Mouse (Mus musculus) spleen, embryonic (tissue): ENCODE measurements at regions not wholly inside any gene's neighbourhood (a gene's known extent, or its start where the extent isn't known, plus 50 kb on each side); places are given as distances from the start of the nearest gene placed in this dataset.

ENCODE experiments used
- CTCF ChIA-PET: fragments of 350-600 bp; sonication (Branson Sonifier 250); formaldehyde crosslinking; loops from one replicate; lab custom pipeline; 2022; lab: Charles Lee

DNA sequence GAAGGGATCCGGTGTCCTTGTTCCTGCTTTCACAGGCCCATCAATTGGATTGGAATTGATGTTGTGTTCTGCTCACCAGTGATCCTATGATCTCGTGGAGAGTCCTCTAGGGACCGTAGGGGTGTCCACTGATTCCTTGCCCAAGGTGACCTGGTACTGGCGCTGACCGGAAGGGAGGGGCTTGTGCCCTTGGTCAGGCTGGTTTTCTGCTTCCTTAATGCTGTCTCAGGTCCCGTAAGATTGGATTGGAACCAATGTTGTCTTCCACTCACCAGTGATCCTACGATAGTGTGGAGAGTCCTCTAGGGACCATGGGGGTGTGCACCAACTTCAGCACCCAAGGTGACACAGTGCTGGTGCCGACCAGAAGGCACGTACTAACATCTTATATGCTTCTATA is 324.9 kb upstream of the Ptchd4 start:
- CTCF ChIA-PET, result no interaction called here

- CTCF ChIA-PET, result no interaction called here
These were observed 307.3 kb upstream of the Ptchd4 start for GRCm38 (mm10) chr17:42008415-42008814.

GRCm38 (mm10) chr17:42024295-42024694 is 291.5 kb upstream of the Ptchd4 start:
- CTCF ChIA-PET, result no interaction called here

DNA sequence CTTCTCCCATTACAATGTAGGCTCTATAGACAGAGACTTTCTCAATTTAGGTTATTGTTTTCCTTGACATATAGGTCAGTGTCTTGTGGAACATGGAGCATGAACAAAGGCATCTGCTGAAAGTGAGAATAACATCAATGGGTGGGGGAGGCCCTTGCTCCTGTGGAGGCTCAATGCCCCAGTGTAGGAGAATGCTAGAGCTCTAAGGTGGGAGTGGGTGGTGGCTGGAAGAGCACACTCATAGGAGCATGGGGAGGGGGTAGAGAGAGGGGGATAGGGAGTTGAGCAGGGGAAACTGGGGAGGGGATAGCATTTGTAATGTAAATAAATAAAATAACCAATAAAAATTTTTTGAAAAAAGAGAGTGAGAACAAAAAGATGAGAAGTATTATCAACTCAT is 288.5 kb upstream of the Ptchd4 start:
- CTCF ChIA-PET, result interaction anchor here (0.7 kb wide), 1 partner anchor 292 kb away, joined by 12 read pairs; no protein-coding TSS in a partner anchor

DNA sequence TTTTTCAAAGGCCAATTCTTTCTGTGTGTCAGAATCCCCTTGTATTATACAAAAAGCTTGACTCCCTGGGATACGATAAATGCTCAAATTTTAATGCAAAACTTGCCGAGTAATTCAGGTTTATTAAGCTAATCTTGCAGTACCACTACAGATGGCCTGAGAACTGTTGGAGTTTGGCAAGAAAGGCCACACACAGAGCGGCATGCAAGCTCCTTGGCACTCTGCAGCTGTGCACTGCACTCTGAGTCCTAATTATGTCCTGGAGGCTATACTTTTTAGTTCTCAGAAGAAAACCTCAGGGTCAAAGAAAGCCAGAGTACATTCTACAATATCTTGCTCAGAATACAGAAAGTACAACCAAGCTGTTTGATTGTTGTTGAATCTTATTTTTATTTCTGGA is 286.3 kb upstream of the Ptchd4 start:
- CTCF ChIA-PET, result no interaction called here

DNA sequence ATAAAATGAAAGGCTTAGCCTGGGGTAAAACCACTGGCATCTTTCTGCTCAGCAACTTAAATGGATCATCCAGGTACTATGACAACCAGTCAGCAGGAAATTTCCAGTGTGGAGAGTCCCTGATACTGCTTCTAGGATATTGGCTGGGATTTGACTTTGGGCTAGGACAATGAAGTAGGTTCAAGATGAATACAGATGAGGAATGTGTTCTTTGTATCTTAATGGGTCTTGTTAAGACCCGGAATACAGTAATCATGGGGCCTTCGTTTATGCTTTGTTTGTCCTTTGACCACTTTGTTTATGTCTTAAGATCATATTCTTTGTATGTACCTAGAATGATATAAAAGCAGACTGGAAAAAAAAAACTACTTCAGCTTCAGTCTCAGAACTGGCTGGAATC is 278.7 kb upstream of the Ptchd4 start:
- CTCF ChIA-PET, result no interaction called here

DNA sequence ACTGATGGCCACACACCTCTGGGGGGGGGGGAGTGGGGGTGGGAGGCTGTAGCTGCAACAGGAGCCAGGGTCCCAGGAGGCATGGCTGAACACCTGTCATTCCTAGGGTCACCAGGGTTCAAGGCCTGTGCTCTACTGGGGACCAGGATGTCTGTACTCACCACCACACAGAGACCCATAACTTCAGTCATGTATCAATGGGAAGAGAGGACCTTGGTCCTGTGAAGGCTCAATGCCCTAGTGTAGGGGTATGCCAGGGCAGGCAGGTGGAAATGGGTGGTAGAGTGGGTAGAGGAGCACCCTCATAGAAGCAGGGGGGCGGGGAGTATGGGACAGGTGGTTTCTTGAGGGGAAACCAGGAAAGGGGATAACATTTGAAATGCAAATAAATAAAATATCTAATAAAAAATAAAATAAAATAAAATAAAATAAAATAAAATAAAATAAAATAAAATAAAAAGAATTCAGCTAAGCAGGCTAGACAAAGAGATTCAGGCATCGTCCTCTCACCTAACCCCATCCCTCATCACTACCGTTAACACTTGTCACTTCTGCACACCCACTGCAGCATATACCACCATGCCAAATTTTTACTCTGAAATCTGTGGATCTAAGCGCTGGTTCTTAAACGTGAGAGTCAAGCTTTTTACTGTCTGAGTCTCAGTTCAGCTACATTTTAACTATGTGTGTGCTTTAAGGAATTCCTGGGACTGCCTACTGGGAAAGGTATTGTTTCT is 265.8 kb upstream of the Ptchd4 start:
- CTCF ChIA-PET, result no interaction called here

GRCm38 (mm10) chr17:42090764-42091452 is 224.8 kb upstream of the Ptchd4 start:
- CTCF ChIA-PET, result no interaction called here

- CTCF ChIA-PET, result no interaction called here
These were observed 202.1 kb upstream of the Ptchd4 start for GRCm38 (mm10) chr17:42113684-42114083.

DNA sequence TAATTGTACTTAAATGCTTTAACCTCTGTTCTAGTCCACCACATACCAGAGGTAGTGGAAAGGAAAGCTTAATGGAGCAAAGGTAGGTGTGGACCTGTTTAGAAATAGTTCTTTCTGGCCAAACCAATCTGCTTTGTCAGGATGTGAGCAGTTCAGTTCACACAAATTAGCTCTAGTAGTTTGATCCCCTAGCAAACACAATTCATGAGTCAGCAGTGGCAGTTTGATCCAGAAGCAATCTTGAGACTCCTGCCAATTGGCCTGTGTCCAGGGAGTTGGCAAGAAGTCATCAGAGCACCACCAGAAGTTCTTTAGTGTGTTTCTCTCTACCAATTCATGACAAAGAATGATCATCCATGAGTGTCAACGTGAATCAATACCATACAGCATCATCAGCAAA is 195.0 kb upstream of the Ptchd4 start:
- CTCF ChIA-PET, result no interaction called here

GRCm38 (mm10) chr17:42126488-42127237 is 189.1 kb upstream of the Ptchd4 start:
- CTCF ChIA-PET, result no interaction called here

DNA sequence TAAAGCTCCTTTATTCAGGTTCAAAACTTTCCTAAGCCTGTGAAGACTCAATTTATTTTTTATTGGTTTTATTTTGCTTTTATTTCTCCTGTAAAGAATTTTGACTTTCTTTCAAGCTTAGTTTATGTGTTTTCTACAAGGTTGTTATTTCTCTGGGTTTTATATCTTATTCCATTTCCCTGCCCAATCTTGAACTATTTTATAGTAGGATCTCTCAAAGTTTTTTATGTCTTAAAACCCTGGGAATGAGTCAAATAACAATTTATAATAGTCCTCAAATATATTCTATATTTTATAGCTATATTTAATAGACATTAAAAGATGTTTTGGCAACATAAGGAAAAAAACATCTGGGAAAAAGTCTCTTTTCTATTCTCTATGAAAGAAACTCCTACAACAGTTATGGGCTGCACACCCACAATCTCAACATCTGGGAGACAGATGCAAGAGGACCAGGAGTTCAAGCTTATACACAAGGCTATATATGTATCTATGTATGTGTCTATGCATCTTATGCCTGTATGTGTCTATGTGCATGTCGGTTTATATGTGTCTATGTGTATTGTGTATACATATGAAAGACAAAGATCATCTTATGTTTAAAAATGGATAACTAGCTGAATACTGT is 146.2 kb upstream of the Ptchd4 start:
- CTCF ChIA-PET, result no interaction called here

GRCm38 (mm10) chr17:42188531-42188930 is 127.2 kb upstream of the Ptchd4 start:
- CTCF ChIA-PET, result no interaction called here

GRCm38 (mm10) chr17:42190206-42190902 is 125.4 kb upstream of the Ptchd4 start:
- CTCF ChIA-PET, result no interaction called here
